Mouse (Mus musculus) B cell, adult 67 days (primary cell): ENCODE measurements around the gene Hcrt. TPM values are rescaled to one million over a fixed set of nuclear protein-coding genes. Genes with fewer than 3 reads are reported as not detected.

ENCODE experiments used
- total RNA-seq, 2 experiments: library from RNA; stranded (reverse); gene quantifications; 4 replicates each; pipeline ENCODE4 v1.2.4; 2023

The Hcrt gene
- not detected for total RNA-seq

DNA sequence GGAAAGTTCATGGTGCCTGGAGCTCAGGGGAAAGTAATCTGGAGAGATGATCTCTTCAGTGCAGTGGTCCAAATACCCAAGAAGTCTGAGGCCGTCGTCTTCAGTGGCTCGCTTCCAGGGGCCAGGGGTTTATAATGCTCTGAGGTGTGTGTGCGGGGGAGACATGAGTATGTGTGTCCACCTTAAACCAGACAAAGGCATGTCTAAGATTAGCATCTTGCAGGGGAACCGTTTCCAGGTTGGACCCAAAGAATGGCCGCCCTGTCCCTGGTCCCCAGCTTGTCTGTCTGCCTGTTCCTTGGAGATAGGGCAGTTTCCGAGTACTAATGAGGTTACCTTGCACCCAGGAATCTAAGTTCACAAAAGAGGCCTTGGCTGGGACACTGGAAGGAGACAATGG, at the start of gene Hcrt:
Hcrt (minus strand) TSS at position 101 of the 400 bp plus-strand sequence.

GRCm38 (mm10) chr11:100770646-100771408, 8.1 kb upstream of the Hcrt start, which contains the start of gene Ghdc:
Ghdc (minus strand) TSS chr11:100770957.

DNA sequence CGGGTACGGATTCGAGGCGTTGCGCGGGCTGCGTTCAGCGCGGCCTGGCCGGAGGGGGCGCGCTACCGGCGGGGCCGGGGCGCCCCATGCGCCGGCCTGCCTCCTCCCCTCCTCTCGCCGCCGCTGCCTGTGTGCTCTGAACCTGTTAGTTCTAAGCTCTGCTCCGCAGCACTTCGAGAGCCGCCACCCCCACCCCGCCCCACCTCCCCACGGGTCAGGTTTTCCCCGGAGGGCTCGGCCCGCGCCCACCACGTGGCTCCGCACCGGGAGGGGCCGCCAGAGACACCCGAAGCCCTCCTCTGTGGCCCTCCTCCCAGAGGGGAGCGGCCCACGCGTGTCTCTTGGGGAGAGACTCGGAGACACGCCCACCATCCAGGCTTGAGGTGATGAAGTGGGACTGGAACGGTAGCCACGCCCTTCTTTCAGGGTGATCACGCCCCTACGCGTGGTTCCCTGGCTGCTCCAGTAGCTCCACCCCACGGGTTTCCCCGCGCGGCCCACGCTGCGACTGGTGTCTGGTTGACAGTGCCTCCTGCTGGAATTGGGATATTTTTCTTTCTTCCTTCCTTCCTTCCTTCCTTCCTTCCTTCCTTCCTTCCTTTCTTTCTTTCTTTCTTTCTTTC, 3.0 kb downstream of the Hcrt start, which contains the start of gene Kcnh4:
Kcnh4 (minus strand) TSS at position 332 of the 623 bp plus-strand sequence.

GRCm38 (mm10) chr11:100738066-100738604, 24.6 kb downstream of the Hcrt start, which contains the start of gene Rab5c:
Rab5c (minus strand) TSS chr11:100738215.

GRCm38 (mm10) chr11:100713735-100714533, 48.8 kb downstream of the Hcrt start, which contains the start of gene Hspb9:
Hspb9 (plus strand) TSS chr11:100713850.

DNA sequence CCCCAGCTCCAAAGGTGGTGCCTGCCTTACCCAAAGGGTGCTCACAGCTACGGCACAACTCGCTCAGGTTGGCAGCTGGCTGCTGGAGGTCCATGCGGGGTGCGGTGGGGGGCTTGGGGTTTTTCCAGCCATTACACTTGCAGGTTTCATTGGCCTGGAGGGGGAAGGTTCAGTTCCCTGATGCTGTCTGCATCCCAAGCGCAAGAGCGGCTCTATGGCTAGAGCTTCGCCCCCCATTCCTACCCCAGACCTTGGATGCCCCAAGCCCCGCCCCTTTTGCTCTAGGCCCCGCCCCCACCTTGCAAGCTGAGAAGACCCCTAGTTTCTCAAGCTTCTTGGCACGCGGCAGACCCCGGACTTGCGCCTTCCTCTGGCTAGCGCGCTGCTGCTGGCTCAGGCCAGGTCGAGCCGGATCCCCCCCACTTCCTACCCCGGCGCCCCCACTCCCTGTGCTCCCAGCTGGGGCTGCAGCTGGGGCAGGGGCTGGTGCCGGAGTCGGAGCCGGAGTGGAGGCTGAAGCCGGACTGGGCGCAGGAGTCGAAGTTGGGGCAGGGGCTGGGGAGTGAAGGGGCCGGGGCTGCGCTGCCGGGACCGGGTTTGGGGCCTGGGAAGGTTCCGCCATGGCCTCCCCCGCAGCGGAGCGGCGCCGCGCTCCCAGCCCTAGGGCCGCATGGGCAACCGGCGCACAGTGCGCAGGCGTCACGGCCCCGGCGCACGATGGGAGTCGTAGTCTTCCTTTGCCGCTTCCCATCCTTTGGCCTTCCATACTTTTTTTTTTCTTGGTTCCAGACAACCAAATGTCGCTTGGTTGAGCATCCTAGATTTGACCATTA, 50.7 kb downstream of the Hcrt start, which contains the start of gene Kat2a:
Kat2a (minus strand) TSS at position 683 of the 833 bp plus-strand sequence.

Other genes with a start within 250 kb of the Hcrt start
- 100 to 1,000 TPM; 147 to 175 TPM for gene Acly, start 234.9 kb downstream of the Hcrt start, total RNA-seq
- gene Ttc25, start 217.3 kb downstream of the Hcrt start, total RNA-seq, result 1 to 10 TPM in 1 of 2 experiments, under 1 TPM in 1; 0.49 to 1.1 TPM
- gene Cnp, start 188.0 kb downstream of the Hcrt start, total RNA-seq, result 100 to 1,000 TPM; 194 to 195 TPM
- 10 to 100 TPM; 26.7 to 31.0 TPM for gene Nkiras2, start 143.7 kb downstream of the Hcrt start, total RNA-seq
- 100 to 1,000 TPM; 510 to 568 TPM for gene Dnajc7, start 142.8 kb downstream of the Hcrt start, total RNA-seq
- not detected for gene Zfp385c, start 70.5 kb downstream of the Hcrt start, total RNA-seq
- 10 to 100 TPM; 18.5 to 34.8 TPM for gene Dhx58, start 58.7 kb downstream of the Hcrt start, total RNA-seq
- 10 to 100 TPM; 41.1 to 44.3 TPM for gene Kat2a, start 50.5 kb downstream of the Hcrt start, total RNA-seq
- gene Hspb9, start 49.1 kb downstream of the Hcrt start, total RNA-seq, result not detected
- gene Rab5c, start 24.7 kb downstream of the Hcrt start, total RNA-seq, result 100 to 1,000 TPM; 128 to 139 TPM
- gene Kcnh4, start 3.0 kb downstream of the Hcrt start, total RNA-seq, result 1 to 10 TPM; 3.0 to 4.3 TPM
- 10 to 100 TPM; 15.8 to 22.5 TPM for gene Ghdc, start 8.0 kb upstream of the Hcrt start, total RNA-seq
- gene Stat5b, start 87.8 kb upstream of the Hcrt start, total RNA-seq, result 10 to 100 TPM; 72.9 to 73.0 TPM
- 10 to 100 TPM; 40.0 to 40.6 TPM for gene Stat5a, start 96.4 kb upstream of the Hcrt start, total RNA-seq
- gene Stat3, start 176.6 kb upstream of the Hcrt start, total RNA-seq, result 100 to 1,000 TPM; 218 to 234 TPM
- gene Cavin1, start 208.0 kb upstream of the Hcrt start, total RNA-seq, result not detected
- 100 to 1,000 TPM in 1 of 2 experiments, 10 to 100 TPM in 1; 76.8 to 108 TPM for gene Atp6v0a1, start 246.5 kb upstream of the Hcrt start, total RNA-seq